Mouse (Mus musculus) left cerebral cortex, postnatal 14 days (tissue): ENCODE data around the gene Mtm1. TPM values are rescaled to one million over a fixed set of nuclear protein-coding genes. Genes with fewer than 3 reads are reported as not detected.
"Not testable (repeated sequence)": the region's sequence is repeated elsewhere in the genome, so short reads cannot be mapped to it uniquely, and the experiment has no call there.

Experiments used
- DNase-seq, 2 experiments: peaks; one replicate each; pipeline ENCODE4 v3.0.0; 2021 to 2022; ENCODE audit warnings: low spot score in 2 of 2, mixed read lengths in 1 of 2
- intact Hi-C: fragments of 180-260 bp; cut with DNase I; formaldehyde crosslinking; loops from one replicate; pipeline ENCODE4 v1.15.1; 2025
- total RNA-seq, 2 experiments: library from RNA; stranded (reverse); gene quantifications; 2 replicates each; pipeline ENCODE4 v1.2.3; 2021

Mtm1 gene
- total RNA-seq, 2 experiments from 2014 or later, result 5.0 to 5.6 TPM

- intact Hi-C loops, result no loop called here
- peak; percentile 38 to 66 for DNase-seq
Observed at GRCm38 (mm10) chrX:71268972-71269371, 58.4 kb downstream of the Mtm1 start.

- intact Hi-C loops, result no loop called here
Observed at GRCm38 (mm10) chrX:71274150-71274549, 63.6 kb downstream of the Mtm1 start.

GRCm38 (mm10) chrX:71285473-71285872 is 74.9 kb downstream of the Mtm1 start:
- DNase-seq, result no peak
- intact Hi-C loops, result no loop called here

More at GRCm38 (mm10) chrX:71274150-71274549, 63.6 kb downstream of the Mtm1 start:
- no peak for DNase-seq

GRCm38 (mm10) chrX:71287088-71287487 is 76.5 kb downstream of the Mtm1 start:
- no peak for DNase-seq
- intact Hi-C loops, result no loop called here

- intact Hi-C loops, result no loop called here
- no peak for DNase-seq
Observed at GRCm38 (mm10) chrX:71294191-71294590, 83.6 kb downstream of the Mtm1 start.

GRCm38 (mm10) chrX:71296005-71296404 is 85.4 kb downstream of the Mtm1 start:
- intact Hi-C loops, result no loop called here
- no peak for DNase-seq

GRCm38 (mm10) chrX:71302148-71302547 is 91.6 kb downstream of the Mtm1 start:
- intact Hi-C loops, result no loop called here
- no peak for DNase-seq

- peak; percentile 40 to 64 for DNase-seq
- intact Hi-C loops, result loop anchor here (2.0 to 5.0 kb wide), 2 partner anchors 258 to 729 kb away; no protein-coding TSS in a partner anchor
Observed at GRCm38 (mm10) chrX:71311229-71311628, 100.7 kb downstream of the Mtm1 start.

GRCm38 (mm10) chrX:71314380-71314779 is 103.8 kb downstream of the Mtm1 start:
- intact Hi-C loops, result loop anchor here (5.0 kb wide), 1 partner anchor 732 kb away; no protein-coding TSS in a partner anchor

GRCm38 (mm10) chrX:71352033-71352432 is 141.5 kb downstream of the Mtm1 start:
- intact Hi-C loops, result no loop called here
- DNase-seq, result no peak

More at GRCm38 (mm10) chrX:71314380-71314779, 103.8 kb downstream of the Mtm1 start:
- DNase-seq, result no peak

- DNase-seq, result no peak
- intact Hi-C loops, result no loop called here
Observed at GRCm38 (mm10) chrX:71355331-71355730, 144.8 kb downstream of the Mtm1 start.

GRCm38 (mm10) chrX:71361793-71362192 is 151.2 kb downstream of the Mtm1 start:
- intact Hi-C loops, result not testable (repeated sequence)

GRCm38 (mm10) chrX:71364062-71364461 is 153.5 kb downstream of the Mtm1 start:
- intact Hi-C loops, result no loop called here

More at GRCm38 (mm10) chrX:71361793-71362192, 151.2 kb downstream of the Mtm1 start:
- DNase-seq, result not testable (repeated sequence)

GRCm38 (mm10) chrX:71364554-71364991 is 154.0 kb downstream of the Mtm1 start, which contains the start of gene Mtmr1:
Gene Mtmr1, plus strand, starts transcription at chrX:71364760.
- intact Hi-C loops, result no loop called here
- peak; percentile 51 to 68 for DNase-seq

More at GRCm38 (mm10) chrX:71364062-71364461, 153.5 kb downstream of the Mtm1 start:
- DNase-seq, result peak; percentile 3 to 17

GRCm38 (mm10) chrX:71365011-71365410 is 154.4 kb downstream of the Mtm1 start:
- intact Hi-C loops, result no loop called here
- DNase-seq, result peak in 1 of 2 experiments; percentile 11

Other genes starting within 250 kb of the Mtm1 start
- gene Mamld1, start 160.5 kb upstream of the Mtm1 start, total RNA-seq, result 10 to 100 TPM; 25.5 to 27.3 TPM
- gene Mtmr1, start 154.0 kb downstream of the Mtm1 start, total RNA-seq, result 10 to 100 TPM; 36.5 to 42.4 TPM